Mouse (Mus musculus) kidney, postnatal 25 days (tissue): ENCODE measurements around the gene Galntl6.

Experiments used
- DNase-seq, 2 experiments: peaks; one replicate each; pipeline ENCODE4 v3.0.0; 2021; ENCODE audit warnings: mixed read lengths in 2 of 2

Galntl6 gene

DNA sequence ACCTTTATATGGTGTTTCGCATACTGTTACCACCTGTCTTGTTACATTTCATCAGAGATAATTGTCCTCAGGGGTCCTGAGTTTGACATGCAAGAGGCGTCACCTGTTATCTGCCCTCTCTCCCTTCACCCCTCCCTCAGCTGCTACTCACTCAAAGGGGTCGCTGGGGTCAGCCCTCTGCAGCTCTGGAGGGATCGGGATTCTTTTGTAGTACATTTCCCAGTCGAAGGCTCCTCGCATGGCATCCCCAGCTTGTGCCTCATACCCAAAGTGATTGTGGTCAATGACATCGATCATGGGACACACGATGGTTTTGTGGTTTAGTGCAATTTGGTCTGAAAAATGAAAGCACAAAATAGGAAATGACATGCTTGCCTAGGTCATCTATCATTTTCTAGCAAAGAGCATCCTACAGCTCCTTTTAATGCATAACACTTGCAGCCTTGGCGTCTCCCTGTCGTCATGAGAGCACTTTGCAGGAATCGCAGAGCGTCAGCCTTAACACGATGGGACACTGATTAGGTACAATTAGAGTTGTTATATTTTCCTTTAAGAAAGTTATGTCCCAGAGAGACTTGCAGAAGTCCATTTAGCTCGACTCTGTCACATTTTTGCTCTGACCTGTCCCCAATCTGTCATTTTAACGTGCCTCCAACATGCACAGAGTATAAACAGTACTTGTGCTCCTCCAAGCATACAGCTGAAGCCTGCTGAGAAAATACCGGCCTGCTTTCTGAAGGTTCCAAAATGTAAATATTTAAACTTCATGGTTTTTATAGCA, 954.1 kb downstream of the Galntl6 start:
- DNase-seq, result no peak

DNA sequence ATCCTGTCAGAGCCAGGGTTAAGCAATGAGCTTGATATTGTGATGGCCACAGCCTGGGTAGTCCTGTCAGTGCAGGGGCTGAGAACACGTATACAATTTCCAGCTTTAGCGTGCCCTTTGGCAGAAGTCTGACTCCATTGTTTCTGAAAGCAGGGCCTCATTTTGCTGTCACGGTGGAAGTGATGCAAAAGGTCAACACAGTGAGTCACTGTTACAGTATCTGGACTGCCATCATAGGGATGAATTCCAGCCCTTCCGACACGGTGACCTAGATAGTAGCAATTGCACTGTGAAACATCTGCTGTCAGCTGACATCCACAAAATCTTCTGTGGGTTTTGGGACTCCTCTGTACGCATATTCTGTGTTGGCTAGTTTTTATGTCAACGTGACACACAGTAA, 956.9 kb downstream of the Galntl6 start:
- DNase-seq, result no peak

DNA sequence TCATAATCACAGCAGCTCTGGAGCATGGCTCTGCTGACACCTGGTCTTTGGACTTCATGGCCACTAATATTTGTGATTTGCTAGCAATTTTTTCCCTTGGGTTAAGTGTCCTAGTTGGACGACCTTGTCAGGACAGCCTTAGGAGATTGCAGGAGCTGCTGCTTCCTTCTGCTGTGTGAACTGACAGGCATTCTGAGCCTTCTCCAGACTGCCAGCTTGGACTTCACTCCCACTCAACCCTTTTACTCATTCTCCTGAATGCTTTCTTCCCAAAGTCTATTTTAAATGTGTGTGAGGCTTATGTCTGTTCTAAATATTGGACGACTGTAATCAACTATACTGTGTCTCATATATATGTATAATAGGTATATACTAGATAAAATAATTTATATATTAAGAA, 971.3 kb downstream of the Galntl6 start:
- no peak for DNase-seq

GRCm38 (mm10) chr8:57939856-57940420, 972.5 kb downstream of the Galntl6 start:
- DNase-seq, result no peak

DNA sequence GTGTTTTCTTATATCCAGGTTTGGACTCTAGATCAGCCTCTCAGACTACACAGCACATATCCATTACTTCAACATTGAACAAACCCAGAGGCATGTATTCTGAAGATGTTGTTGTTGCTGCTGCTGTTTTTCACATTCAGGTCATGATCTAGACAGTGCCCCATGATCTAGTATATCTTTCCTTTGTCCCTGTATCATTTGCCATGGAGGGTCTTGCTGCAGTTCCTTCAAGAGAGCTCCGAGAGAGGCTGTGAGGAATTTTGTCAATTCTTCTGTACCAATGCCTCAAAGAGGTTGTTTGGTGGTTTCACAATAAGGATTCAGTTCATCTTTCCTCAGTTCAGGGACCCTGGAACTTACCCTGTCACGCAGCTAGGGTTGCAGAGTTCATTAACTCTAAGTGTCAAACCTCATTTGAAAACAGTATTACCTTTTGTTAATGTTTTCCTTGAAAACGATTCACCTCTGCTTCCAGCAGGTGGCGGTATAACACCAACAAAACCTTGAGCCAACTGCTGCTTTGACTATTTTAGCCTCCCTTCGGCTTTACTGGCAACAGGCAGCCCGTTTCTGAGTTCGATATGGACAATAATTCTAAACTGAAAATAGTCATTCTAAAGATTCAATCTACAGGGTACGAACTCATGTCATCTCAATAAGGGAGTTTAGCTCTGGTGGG, 973.1 kb downstream of the Galntl6 start:
- DNase-seq, result peak; percentile 59 to 71

GRCm38 (mm10) chr8:57927074-57927473, 985.4 kb downstream of the Galntl6 start:
- DNase-seq, result no peak

DNA sequence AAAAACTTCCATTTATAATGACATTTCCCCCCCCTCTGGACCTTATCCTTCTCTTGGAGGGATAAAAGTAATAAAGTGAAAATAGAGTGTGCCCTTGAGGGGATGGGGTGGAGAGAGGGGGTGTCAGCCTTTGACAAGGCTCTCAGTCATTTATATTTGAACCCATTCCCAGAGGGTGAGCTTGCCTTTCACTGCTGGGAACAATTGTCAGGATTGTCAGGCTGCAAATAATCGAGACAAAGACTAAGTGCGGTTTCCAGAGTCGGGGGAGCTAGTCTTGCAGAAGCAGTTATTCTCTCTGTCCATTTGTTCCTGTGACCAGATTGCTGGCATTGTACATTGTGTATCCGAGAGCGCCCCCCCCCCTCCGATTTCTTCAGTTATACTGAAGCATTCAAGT, 988.9 kb downstream of the Galntl6 start:
- DNase-seq, result no peak

DNA sequence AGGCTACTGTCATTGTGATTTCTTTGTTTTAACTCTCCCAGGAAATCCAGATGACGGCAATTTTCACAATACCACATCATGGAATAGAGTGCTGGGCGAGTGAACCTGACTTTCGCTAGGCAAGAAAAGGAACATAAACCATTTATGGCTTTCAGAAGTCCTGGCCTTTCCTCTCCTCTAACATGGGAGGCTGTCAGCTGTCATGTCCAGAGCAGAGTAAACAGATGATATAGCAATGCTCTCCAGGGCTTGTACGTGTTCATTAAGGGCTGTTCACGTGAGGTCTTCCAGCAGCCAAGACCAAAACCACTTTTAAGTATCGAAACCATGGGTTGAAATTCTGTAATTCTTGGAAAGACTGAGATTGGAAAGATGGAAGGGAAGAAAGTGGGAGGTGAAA, 989.3 kb downstream of the Galntl6 start:
- no peak for DNase-seq

DNA sequence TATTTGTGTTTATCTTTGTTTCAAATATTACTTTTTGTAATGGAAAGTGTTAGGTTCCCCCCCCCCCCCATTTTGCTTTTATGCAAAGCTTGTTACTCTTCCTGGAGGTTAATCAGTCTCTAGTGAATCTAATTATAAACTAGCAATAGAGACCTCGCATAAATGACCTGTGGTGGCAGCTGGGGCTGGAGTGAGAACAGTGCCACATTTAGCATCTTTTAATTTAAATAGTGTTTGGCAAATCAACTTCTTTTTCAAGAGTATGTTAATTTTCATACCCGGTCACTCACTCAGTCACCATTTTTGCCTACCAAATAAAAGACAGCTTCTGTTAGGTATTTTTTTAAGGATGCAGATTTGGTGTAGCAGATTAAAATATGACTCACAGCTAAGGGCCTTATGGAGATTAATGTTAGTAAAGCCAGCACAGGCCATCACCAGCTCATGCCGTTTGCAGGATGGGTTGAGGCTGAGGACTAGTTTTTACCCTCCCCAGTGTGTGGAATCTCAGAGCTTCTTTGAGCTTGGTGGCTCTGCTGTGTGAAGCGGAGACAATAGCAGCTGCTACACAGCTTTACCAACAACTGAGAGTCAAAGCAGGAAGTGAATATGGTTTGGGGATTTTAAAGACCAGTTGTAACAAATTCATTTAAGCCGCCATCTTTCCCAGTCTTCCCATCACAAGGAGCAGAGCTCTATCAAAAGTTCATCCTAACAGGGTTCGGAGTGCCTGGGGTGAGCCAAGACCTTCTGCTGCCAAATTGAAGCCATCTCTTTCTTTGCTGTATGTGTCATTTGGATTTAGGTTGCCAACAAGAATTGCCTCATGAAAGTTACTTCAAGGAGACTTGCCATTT, 990.0 kb downstream of the Galntl6 start:
- DNase-seq, result no peak

DNA sequence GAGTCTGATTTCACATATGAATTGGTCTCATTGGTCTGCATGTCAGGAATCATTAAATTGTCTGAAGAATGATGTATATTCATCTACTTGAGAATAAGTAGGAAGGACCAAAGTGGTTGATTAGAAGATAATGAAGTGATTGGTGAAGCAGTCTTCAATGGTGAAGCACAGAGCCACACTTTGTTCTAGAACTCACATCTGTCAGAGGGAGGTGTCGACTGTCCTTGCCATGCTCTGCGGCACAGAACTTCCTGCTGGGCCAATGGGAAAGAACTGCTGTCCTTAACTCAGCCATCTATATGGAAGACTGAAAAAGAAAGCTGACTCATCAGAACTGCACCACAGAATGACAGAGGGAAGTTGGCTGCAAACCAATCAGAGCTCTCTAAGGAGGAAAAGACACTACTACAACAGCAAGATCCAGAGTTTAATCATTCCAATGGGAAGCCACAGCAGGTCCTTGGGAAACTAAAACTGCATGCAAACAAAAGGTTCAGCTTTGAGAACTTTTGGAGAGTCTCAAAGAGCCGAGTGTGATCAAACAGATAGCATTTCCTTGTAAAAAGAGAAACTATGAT, 992.0 kb downstream of the Galntl6 start:
- DNase-seq, result no peak

DNA sequence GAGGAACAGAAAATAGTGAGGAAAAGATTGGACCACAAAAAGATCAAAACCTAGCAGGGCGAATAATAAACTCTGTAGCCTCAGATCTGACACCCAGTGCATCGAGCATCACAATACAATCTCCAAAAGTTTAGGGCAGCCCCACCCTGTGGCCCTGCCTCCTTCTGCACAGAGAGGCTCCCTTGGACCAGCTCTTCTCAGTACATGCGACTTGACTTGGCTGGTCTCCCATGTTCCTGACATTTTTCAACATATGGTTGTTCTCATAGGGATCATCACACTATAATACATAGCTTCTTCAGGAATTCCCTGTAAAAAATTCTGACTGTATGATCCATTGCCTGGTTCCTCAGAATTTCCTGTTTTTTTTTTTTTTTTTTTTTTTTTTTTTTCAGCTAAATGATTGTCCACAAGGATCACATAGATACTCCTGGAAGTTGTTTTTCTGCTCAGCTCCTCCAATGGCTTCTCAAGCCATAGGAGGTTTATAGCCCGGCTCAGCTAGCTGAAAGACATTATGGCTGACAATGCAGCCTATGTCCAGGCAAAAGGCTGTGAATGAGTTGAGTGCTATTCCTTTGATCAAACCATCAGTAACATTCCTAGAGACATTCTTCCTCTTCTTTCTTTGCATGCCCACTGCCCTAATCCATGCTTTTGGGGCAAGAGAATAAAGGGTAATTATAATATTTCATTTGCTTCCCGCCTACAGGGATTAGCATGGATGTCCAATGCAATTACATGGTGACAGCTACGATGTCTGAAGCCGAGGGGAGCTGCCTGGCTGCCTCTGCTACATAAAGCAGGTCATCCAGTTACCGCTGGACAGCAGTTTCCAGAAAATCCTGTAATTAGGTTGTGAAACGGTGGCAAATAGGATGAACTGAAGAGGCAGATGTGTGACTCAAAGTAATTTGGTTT, 993.5 kb downstream of the Galntl6 start:
- DNase-seq, result no peak

DNA sequence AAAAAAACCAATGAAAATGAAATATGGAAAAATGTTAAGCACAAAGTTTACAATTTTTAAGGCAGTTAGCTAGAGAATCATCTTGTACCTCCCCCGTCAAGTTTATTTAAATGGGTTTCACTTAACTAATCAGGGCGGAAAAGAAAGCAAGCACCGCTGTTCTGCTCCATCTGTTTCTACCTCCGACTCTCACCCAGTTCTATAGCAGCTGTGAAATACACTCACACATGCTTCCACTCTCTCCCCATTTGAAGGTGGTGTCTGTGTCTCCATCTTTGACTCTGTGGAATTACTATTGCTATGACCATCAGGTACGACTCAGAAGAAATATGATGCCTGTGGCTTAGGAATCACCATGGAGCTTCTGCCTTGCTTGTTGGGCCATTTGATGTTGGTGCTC, 1019.1 kb downstream of the Galntl6 start:
- no peak for DNase-seq

DNA sequence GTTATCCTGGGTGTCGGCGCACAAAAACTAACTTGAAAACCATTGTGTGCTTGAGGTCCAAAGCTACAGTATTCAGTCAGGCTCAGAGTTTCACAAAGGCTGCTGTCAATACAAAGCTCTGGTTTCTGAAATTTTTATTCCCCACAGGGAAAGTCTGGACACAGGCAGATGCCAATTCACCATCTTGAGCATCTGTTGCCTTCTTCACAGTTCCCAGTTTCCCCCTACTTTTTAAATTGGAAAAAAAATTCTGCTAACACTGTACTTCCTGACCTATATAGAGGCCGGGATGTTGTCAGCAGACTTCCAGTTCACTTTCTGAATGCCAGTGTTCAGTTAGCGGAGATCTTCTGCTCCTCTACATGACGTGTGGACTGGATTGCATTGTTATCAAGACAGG, 1020.3 kb downstream of the Galntl6 start:
- no peak for DNase-seq

DNA sequence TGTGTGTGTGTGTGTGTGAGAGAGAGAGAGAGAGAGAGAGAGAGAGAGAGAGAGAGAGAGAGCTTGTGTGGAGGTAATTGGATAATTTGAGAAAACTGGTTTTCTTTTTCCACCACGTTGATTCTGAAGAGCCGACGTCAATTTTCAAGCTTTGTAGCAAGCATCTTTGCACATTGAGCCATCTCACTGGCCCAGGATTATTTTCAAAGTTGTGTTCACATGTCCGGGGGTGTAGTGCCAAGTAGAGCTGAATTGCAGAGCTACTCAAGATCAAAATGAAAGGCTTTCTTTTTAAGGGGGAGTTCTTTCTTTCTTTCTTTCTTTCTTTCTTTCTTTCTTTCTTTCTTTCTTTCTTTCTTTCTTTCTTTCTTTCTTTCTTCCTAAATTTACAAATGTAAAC, 1022.3 kb downstream of the Galntl6 start:
- DNase-seq, result no peak

- DNase-seq, result no peak
Measured at GRCm38 (mm10) chr8:57888831-57889230, 1023.6 kb downstream of the Galntl6 start.

DNA sequence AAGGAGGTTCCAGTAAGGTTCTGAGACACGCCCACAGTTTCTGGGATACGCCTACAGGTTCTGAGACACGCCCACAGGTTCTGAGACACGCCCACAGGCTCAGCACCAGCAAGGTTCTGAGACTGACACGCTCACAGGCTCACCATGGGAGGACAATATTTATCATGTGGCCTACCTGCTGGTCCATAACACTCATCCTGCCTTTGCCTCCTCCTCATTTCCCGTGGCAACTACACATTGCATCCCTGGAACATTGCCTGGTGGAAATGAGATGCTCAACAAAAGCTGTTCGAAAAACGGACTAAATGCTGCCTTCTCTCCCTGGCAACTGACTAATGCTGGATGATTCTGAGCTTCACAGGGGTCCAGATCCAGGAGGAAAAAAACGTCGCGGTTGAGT, 1033.0 kb downstream of the Galntl6 start:
- DNase-seq, result no peak

DNA sequence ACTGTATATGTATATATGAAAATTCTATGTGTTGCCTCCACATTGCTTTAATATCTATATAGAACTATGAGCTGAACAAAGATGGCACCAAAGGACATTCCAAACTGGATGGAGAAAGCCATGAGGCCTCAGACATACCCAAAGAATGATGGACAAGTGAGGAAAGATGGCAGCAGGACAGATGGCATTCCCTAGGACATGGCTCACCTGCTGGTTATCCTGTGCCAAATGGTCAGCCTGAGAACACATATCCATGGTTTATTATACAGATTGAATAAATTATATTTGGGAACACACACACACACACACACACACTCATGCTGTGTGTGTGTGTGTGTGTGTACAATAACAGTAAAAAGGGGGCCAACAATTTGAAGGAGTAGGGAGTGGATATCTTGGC, 1063.4 kb downstream of the Galntl6 start:
- no peak for DNase-seq

DNA sequence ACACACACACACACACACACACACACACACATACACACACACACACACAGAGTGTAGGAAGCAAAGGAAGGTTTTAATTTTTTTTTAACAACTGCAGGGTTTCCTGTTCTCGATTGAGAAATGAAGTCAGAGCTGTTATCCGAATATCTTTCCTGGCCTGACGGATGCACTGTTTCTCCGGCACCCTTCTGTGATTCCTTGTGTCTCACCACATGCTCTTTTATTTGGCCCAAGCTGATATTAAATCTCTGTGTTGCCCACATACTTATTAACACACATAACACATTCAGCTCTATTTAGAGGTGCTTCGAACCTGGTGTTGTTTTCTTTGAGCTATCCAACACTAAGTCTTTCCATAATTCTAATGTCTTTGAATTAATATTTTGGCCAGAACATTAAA, 1069.0 kb downstream of the Galntl6 start:
- DNase-seq, result no peak

DNA sequence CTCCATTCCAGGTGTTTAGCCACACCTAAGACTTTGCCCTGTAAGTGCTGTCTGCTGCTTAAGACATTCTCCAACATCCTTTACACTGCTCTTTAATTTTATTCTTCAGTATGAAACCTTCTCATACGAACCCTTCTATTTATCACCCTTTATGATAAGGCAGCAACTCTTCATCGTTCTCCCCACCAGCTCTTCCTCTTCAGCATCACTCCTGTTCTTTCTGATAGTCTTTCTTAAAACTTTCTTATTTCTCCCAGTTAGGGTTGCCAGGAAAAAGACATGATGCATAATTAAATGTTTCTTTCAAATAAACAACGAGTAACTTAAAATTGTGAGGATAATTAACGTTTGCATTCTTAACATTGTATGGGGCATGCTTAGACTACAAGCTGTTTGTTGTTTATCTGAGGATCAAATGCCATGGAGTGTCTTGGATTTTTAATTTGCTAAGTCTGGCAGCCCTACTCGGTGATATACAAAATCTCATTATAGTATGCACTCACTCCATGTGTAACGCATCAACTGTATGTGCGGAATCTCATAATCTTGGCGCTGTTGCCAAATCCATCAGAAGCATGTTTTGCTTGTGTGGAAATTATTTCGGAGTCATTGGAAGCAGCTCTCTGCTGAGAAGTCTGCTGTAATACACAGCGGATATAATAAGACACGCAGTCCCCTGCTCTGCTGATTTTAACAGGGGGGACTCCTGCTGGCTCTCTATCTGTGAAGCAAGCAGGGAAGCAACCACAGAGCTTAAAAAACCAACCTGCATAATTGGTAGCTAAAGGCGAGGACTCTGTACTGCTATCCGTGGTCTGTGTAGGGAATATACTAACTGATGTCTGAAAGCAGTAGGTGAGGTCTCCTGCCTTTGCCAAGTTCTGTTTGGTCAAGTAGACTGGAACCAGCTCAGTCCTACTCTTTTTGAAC, 1069.7 kb downstream of the Galntl6 start:
- DNase-seq, result no peak

DNA sequence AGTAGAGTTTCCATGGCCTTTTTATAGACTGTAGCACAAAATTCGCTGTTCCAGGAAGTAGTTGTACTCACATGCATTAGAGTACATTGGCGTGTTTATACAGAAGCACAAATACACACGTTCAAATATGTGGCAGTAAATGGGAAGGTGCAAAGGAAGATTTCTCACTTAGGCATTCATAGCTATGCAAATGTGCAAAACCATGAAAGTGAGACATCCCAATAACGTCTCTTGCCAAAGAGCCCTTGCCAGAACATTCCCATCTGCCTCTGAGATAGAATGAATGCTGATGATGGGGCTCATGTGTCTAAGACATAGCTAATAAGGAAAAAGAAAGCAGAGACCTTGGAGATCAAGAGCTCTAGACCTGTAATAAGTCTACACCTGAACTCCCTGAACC, 1071.0 kb downstream of the Galntl6 start:
- DNase-seq, result no peak

GRCm38 (mm10) chr8:57837384-57837783, 1075.1 kb downstream of the Galntl6 start:
- no peak for DNase-seq
